Mouse (Mus musculus): ENCODE data around the gene Nt5c1a.

GRCm38 (mm10) chr4:123213975-123214374 is 12.7 kb downstream of the Nt5c1a start:
- TF ChIP-seq CTCF (IDR thresholded peaks at IDR 0.05; ENCODE audit: control insufficient read depth, insufficient read depth, insufficient replicate concordance, low read depth, low read length) = no peak
- no peak for TF ChIP-seq POLR2A (IDR thresholded peaks at IDR 0.05; ENCODE audit: control insufficient read depth, low read depth, low read length)

All from testis, adult 2 months (tissue).